Mouse (Mus musculus) limb, embryonic 14.5 days (tissue): ENCODE data around the gene Fxr1. TPM values are rescaled to one million over a fixed set of nuclear protein-coding genes. Genes with fewer than 3 reads are reported as not detected.

Experiments used
- ATAC-seq: fragments of 200-750 bp; cut with Nextera tagmentation; 2 replicates; pipeline ENCODE4 v1.8.0; 2017; ENCODE audit warnings: low read depth, moderate number of reproducible peaks, moderate TSS enrichment; ENCODE audit not compliant: low FRiP score
- DNase-seq: peaks from one replicate; pipeline ENCODE4 v3.0.0-alpha.2; 2015; ENCODE audit warnings: low spot score
- H3K27ac ChIP-seq: fragments of 300-500 bp; sonication (generic); replicated peaks from 2 replicates; pipeline ENCODE4 v1.5.1; 2014; ENCODE audit warnings: low read depth, mild to moderate bottlenecking, low read length, moderate library complexity, mixed read lengths
- H3K27me3 ChIP-seq: fragments of 300-500 bp; sonication (generic); 2 replicates; pipeline ENCODE4 v1.6.1; 2014; ENCODE audit warnings: low read length, mixed read lengths; ENCODE audit not compliant: control insufficient read depth, insufficient read depth
- H3K36me3 ChIP-seq: fragments of 300-500 bp; sonication (generic); 2 replicates; pipeline ENCODE4 v1.6.1; 2014; ENCODE audit warnings: mild to moderate bottlenecking, low read length, moderate library complexity, mixed read lengths; ENCODE audit not compliant: control insufficient read depth, insufficient read depth
- H3K4me1 ChIP-seq: fragments of 300-500 bp; sonication (generic); 2 replicates; pipeline ENCODE4 v1.6.1; 2014; ENCODE audit warnings: antibody characterized with exemption, low read length, mixed read lengths; ENCODE audit not compliant: control insufficient read depth, insufficient read depth
- H3K4me2 ChIP-seq: fragments of 300-500 bp; sonication (generic); replicated peaks from 2 replicates; pipeline ENCODE4 v1.6.1; 2014; ENCODE audit warnings: low read depth, mild to moderate bottlenecking, low read length, moderate library complexity; ENCODE audit not compliant: severe bottlenecking
- H3K4me3 ChIP-seq: fragments of 300-500 bp; sonication (generic); replicated peaks from 2 replicates; pipeline ENCODE4 v1.5.1; 2014; ENCODE audit warnings: low read length
- H3K9ac ChIP-seq: fragments of 300-500 bp; sonication (generic); 2 replicates; pipeline ENCODE4 v1.6.1; 2014; ENCODE audit warnings: mild to moderate bottlenecking, low read depth, low read length, moderate library complexity; ENCODE audit not compliant: severe bottlenecking
- H3K9me3 ChIP-seq: fragments of 300-500 bp; sonication (generic); 2 replicates; pipeline ENCODE4 v1.6.1; 2016; ENCODE audit warnings: low read length; ENCODE audit not compliant: control insufficient read depth
- POLR2A ChIP-seq: fragments of 200-500 bp; IDR thresholded peaks from 2 replicates; pipeline ENCODE4 v1.8.0; 2012; ENCODE audit warnings: inconsistent platforms, mild to moderate bottlenecking, moderate library complexity, borderline replicate concordance; ENCODE audit not compliant: insufficient read depth, insufficient read length; ENCODE audit errors: extremely low read depth
- WGBS: fragments of 180-500 bp; shearing (Covaris S2); extraction: QIAGEN DNeasy Blood & Tissue Kit; methylation state at CpG from one replicate; pipeline ENCODE4 v1.1.7; 2014; 5-methylcytosine and 5-hydroxymethylcytosine counted together
- polyA plus RNA-seq, 2 experiments: library from polyadenylated mRNA; depleted of rRNA in 1 of 2; stranded (reverse) in 1 of 2; unstranded in 1 of 2; fragments of >200 nt; fragmentation: Nextera tagmentation in 1 of 2; extraction: Ambion mirVana in 1 of 2; gene quantifications; 2 replicates each; pipeline versions ENCODE4 v1.2.1 to v1.2.3; 2012 to 2014

The Fxr1 gene
- polyA plus RNA-seq, 2 experiments: 62.9 to 80.4 TPM

DNA sequence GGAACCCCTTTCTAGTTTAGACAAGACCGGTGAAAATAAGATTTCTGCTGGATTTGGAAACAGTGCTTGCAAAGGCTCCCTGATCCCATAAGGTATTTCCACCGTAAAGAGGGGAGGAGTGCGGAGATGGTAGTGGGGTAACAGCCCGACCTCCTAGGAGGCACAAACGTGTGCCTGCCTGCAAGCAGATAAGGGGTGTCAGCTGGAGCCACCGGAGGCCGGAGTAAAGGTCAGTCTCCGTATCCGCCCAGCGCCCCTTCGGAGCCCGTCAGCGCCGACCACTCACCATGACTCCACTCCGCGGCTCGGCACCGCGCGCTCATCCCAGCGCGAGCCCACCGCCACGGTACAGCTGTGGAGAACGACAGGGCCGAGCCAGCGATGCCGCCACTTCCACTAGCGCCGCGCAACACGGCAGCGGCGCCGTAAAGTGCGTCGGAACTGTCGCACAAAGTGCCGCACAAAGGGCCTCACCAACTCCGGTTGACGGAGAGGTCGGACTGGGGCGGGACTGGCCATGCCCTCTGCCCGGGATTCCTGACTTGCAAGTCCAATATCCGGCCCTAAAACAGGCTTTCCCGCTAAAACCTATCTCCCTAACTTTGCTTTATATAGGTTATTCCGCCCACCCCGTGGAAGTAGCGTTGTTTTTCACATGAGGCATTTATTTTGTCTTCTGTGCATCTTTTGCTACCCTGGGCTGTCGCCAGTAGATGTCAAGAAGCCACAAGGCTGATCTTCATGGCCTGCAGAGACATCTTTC is 61.3 kb downstream of the Fxr1 start, which contains the start of gene Dnajc19:
Dnajc19 (minus strand) TSS at position 422 of the 763 bp plus-strand sequence.
- peak; percentile 91 for ATAC-seq
- Histone ChIP-seq H3K9ac (peak within 1 kb of the TSS; percentile 76), H3K4me2 (peak within 1 kb of the TSS; percentile 70), H3K36me3 (peaks cover 6% of the 10 kb centered on the region), H3K4me3 (peak within 1 kb of the TSS; percentile 60), H3K4me1 (peaks cover 13% of the 10 kb centered on the region), H3K9me3 (no peaks in the 10 kb centered on the region), H3K27ac (peak within 1 kb of the TSS; percentile 67), H3K27me3 (no peaks in the 10 kb centered on the region)
- 1% methylated on average over 50 of the region's 50 CpGs for WGBS
- DNase-seq: peak; percentile 93
- 0 out of 2 replicates have a peak, but pooled peaks have one; percentile 70 for TF ChIP-seq POLR2A

- H3K27me3 ChIP-seq: no peaks in the 10 kb centered on the region
- WGBS: 88% methylated on average over 3 of the region's 3 CpGs
- H3K4me1 ChIP-seq: peaks cover 13% of the 10 kb centered on the region
- H3K27ac ChIP-seq: no peak overlapping the region
- DNase-seq (no peak), ATAC-seq (no peak)
- H3K9me3 ChIP-seq: no peaks in the 10 kb centered on the region
- no peak for TF ChIP-seq POLR2A
- H3K4me2 ChIP-seq: peak overlapping the region; percentile 70
- H3K9ac ChIP-seq: peak overlapping the region; percentile 76; the same call in 1 of the 2 replicates
- H3K4me3 ChIP-seq: peak overlapping the region; percentile 60
- peaks cover 6% of the 10 kb centered on the region for H3K36me3 ChIP-seq
These were observed 62.2 kb downstream of the Fxr1 start for GRCm38 (mm10) chr3:34081929-34082328.

- no peaks in the 10 kb centered on the region for H3K27me3 ChIP-seq
- peaks cover 3% of the 10 kb centered on the region for H3K36me3 ChIP-seq
- no peak overlapping the region for H3K9ac ChIP-seq
- H3K27ac ChIP-seq: no peak overlapping the region
- no peak overlapping the region for H3K4me2 ChIP-seq
- peaks cover 13% of the 10 kb centered on the region for H3K4me1 ChIP-seq
- H3K4me3 ChIP-seq: no peak overlapping the region
- no peaks in the 10 kb centered on the region for H3K9me3 ChIP-seq
- no peak for TF ChIP-seq POLR2A
- WGBS: 76% methylated on average over 5 of the region's 5 CpGs
- ATAC-seq (no peak), DNase-seq (no peak)
These were observed 63.9 kb downstream of the Fxr1 start for GRCm38 (mm10) chr3:34083655-34084054.

DNA sequence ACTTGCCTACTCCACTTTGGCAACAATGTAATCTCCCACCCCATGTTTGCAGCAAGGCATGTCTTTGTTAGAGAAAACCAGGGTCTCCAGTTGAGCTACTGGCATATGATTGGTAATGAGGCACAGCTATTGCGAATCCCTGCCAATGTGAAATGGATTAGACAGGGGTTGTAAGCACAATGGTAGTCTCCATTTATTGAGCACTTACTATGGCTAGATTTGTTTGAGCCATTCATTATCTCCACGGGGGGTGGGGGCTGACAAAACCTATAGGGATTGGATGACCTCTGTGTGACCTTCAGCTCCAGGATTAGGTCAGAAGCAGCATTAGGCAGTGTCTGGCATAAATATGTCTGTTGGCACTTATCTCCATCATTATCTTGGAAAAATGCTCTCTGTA is 83.1 kb downstream of the Fxr1 start:
- 69% methylated on average over 2 of the region's 2 CpGs for WGBS
- Histone ChIP-seq H3K27ac (no peak overlapping the region), H3K27me3 (no peaks in the 10 kb centered on the region), H3K36me3 (no peaks in the 10 kb centered on the region), H3K4me3 (no peak overlapping the region), H3K9me3 (no peaks in the 10 kb centered on the region), H3K9ac (no peak overlapping the region), H3K4me1 (no peaks in the 10 kb centered on the region), H3K4me2 (no peak overlapping the region)
- TF ChIP-seq POLR2A: no peak
- ATAC-seq (no peak), DNase-seq (no peak)

DNA sequence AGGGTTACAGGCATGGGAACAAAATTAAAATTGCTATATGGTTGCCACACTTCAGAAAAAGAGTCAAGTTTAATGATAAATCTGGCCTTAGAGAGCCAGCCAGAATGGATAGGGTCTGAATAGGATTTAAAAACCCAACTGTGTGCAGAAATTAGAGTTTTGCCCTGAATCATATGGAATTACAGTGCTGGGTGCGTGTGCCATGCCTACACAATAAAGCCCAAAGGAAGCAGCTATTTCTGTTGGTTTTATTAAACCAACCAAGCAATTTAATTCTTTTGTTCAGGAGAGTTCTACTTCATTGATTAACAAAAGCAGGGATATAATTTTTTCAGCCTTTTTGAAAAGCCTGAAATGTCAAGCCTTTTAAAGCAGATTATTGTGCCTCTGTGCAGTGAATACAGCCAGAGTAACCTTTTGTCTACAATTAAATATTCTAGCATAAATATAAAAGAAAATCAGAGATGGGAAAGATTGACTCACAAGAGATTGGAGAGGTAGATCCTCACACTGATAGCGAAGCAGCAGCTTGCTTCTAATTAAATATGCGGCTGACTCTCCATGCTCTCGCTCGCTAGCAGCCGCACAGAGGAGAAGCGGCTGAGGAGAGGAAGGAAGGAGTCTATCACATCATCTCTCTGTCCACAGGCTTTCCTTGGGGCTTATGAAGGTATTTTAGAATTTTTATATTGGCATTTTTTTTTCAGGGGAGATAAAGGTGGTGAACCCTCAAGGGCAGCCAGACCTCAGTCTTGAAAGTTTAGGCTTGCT is 84.3 kb downstream of the Fxr1 start:
- Histone ChIP-seq H3K9me3 (no peaks in the 10 kb centered on the region), H3K27ac (no peak overlapping the region), H3K4me1 (no peaks in the 10 kb centered on the region), H3K36me3 (no peaks in the 10 kb centered on the region), H3K4me2 (no peak overlapping the region), H3K4me3 (no peak overlapping the region), H3K9ac (no peak overlapping the region), H3K27me3 (no peaks in the 10 kb centered on the region)
- no peak for TF ChIP-seq POLR2A
- ATAC-seq (no peak), DNase-seq (no peak)
- 39% methylated on average over 7 of the region's 7 CpGs for WGBS
